ENCODE assay signal across 22 mouse cellular contexts in genomic region chr11:76459489-76459888, GRCm38 (mm10). TPM values are rescaled to one million over a fixed set of nuclear protein-coding genes. Genes with fewer than 3 reads are reported as not detected.
DNase-seq lines count a peak whose midpoint lies in the region; ATAC-seq and TF ChIP-seq lines count a peak whose summit lies in the region.
"Had no signal": no experiment of that assay in that cellular context is flagged by ENCODE, and none has a peak within 500 bp of the region (broad histone marks: within the 10 kb centered on the region; RNA-seq: fewer than 3 reads in every experiment).

No protein-coding gene starts in this region.

- 68% methylated on average over 3 of the region's 3 CpGs for WGBS in hindbrain, postnatal 0 days
- 66% methylated on average over 3 of the region's 3 CpGs for WGBS in hindbrain, embryonic 11.5 days
- WGBS in lung, embryonic 14.5 days = 69% methylated on average over 3 of the region's 3 CpGs

- DNase-seq in hindbrain, postnatal 0 days (ENCODE audit: low spot score) = no peak
- no peak for DNase-seq in hindbrain, embryonic 11.5 days (ENCODE audit: low spot score)
- DNase-seq in lung, embryonic 14.5 days = no peak
- DNase-seq in lung, postnatal 4 days = no peak
- DNase-seq in thymus, postnatal 10 days (ENCODE audit: low spot score in 2 of 2) = no peak
- DNase-seq in adrenal gland, adult 8-10 months = no peak
- DNase-seq: adrenal gland, postnatal 10 days; cerebellum, adult 18-20 months; cerebellum, postnatal 10 days; embryo, embryonic 11 days; gastrocnemius, postnatal 36 days; heart, adult 18-20 months; heart, postnatal 10 days; heart, postnatal 4 days had no signal

- no peak for TF ChIP-seq EP300 in ES-Bruce4 (IDR thresholded peaks at IDR 0.05; ENCODE audit: insufficient read depth, low read depth, low read length)

- no peaks in the 10 kb centered on the region for H3K27me3 ChIP-seq in hindbrain, postnatal 0 days (ENCODE audit: insufficient read depth, low read length)
- H3K27me3 ChIP-seq in hindbrain, embryonic 11.5 days (ENCODE audit: control insufficient read depth, insufficient read depth, low read length) = no peaks in the 10 kb centered on the region
- H3K27me3 ChIP-seq in lung, embryonic 14.5 days (ENCODE audit: insufficient read depth, low read length) = no peaks in the 10 kb centered on the region
- no peaks in the 10 kb centered on the region for H3K27me3 ChIP-seq in ES-Bruce4 (ENCODE audit: control insufficient read depth, insufficient read depth, low read length, poor library complexity, severe bottlenecking)
- H3K27me3 ChIP-seq: embryonic facial prominence, embryonic 15.5 days; hindbrain, embryonic 13.5 days had no signal

- H3K9ac ChIP-seq in hindbrain, postnatal 0 days (replicated peaks; ENCODE audit: low read length) = no peak overlapping the region
- H3K9ac ChIP-seq in hindbrain, embryonic 11.5 days (ENCODE audit: low read depth, low read length) = no peak overlapping the region
- H3K9ac ChIP-seq in lung, embryonic 14.5 days = no peak overlapping the region
- no peak overlapping the region for H3K9ac ChIP-seq in ES-Bruce4 (ENCODE audit: low read depth, poor library complexity, severe bottlenecking)
- H3K9ac ChIP-seq: embryonic facial prominence, embryonic 15.5 days; hindbrain, embryonic 13.5 days had no signal

- ATAC-seq in hindbrain, postnatal 0 days = no peak
- no peak for ATAC-seq in hindbrain, embryonic 11.5 days (ENCODE audit: low FRiP score)
- ATAC-seq in lung, embryonic 14.5 days (ENCODE audit: insufficient read depth) = no peak
- ATAC-seq: forebrain, embryonic 16.5 days; intestine, embryonic 16.5 days had no signal

- H3K36me3 ChIP-seq in hindbrain, postnatal 0 days (ENCODE audit: insufficient read depth, low read length) = peaks cover 39% of the 10 kb centered on the region
- peaks cover 4% of the 10 kb centered on the region; the same call in 1 of the 2 replicates for H3K36me3 ChIP-seq in hindbrain, embryonic 11.5 days (ENCODE audit: control insufficient read depth, insufficient read depth, low read length)
- H3K36me3 ChIP-seq in lung, embryonic 14.5 days (ENCODE audit: insufficient read depth) = peaks cover 47% of the 10 kb centered on the region
- peaks cover 5% of the 10 kb centered on the region for H3K36me3 ChIP-seq in ES-Bruce4 (ENCODE audit: control insufficient read depth, insufficient read depth, low read length, poor library complexity, severe bottlenecking)
- H3K36me3 ChIP-seq: G1E had no signal

- peak; percentile 33 for TF ChIP-seq CTCF in hindbrain, postnatal 0 days (IDR thresholded peaks at IDR 0.05; ENCODE audit: low read depth)
- peak; percentile 35 for TF ChIP-seq CTCF in lung, embryonic 14.5 days (IDR thresholded peaks at IDR 0.05; ENCODE audit: low read depth)
- TF ChIP-seq CTCF in ES-Bruce4 (IDR thresholded peaks at IDR 0.05; ENCODE audit: low read depth, low read length) = peak; percentile 21
- 0 out of 2 replicates have a peak, but pooled peaks have one; percentile 3 for TF ChIP-seq CTCF in cortical plate, adult 2 months (IDR thresholded peaks at IDR 0.05; ENCODE audit: extremely low read depth, insufficient read depth, low read length)

- H3K4me3 ChIP-seq in hindbrain, postnatal 0 days (ENCODE audit: low read length) = no peak overlapping the region
- H3K4me3 ChIP-seq in hindbrain, embryonic 11.5 days (ENCODE audit: low read depth, low read length) = no peak overlapping the region
- no peak overlapping the region for H3K4me3 ChIP-seq in lung, embryonic 14.5 days (ENCODE audit: low read depth, low read length)
- H3K4me3 ChIP-seq in ES-Bruce4 (ENCODE audit: low read depth, low read length) = no peak overlapping the region
- H3K4me3 ChIP-seq in cortical plate, adult 2 months (ENCODE audit: insufficient read depth, low read length) = no peak overlapping the region
- H3K4me3 ChIP-seq: embryonic facial prominence, embryonic 15.5 days; heart, embryonic 10.5 days; hindbrain, embryonic 13.5 days had no signal

- H3K4me1 ChIP-seq in hindbrain, postnatal 0 days (ENCODE audit: insufficient read depth, low read length) = peaks cover 11% of the 10 kb centered on the region
- 0 out of 2 replicates have a peak, but pooled peaks cover 6% of the 10 kb centered on the region for H3K4me1 ChIP-seq in hindbrain, embryonic 11.5 days (replicated peaks; ENCODE audit: control insufficient read depth, insufficient read depth, low read length)
- H3K4me1 ChIP-seq in lung, embryonic 14.5 days (ENCODE audit: insufficient read depth) = no peaks in the 10 kb centered on the region
- peaks cover 6% of the 10 kb centered on the region for H3K4me1 ChIP-seq in ES-Bruce4 (ENCODE audit: control insufficient read depth, insufficient read depth, low read length)
- H3K4me1 ChIP-seq in cortical plate, adult 2 months (ENCODE audit: control insufficient read depth, insufficient read depth, low read length) = peaks cover 8% of the 10 kb centered on the region

- no peak overlapping the region for H3K27ac ChIP-seq in hindbrain, postnatal 0 days
- no peak overlapping the region for H3K27ac ChIP-seq in hindbrain, embryonic 11.5 days (ENCODE audit: low read depth, low read length)
- no peak overlapping the region for H3K27ac ChIP-seq in lung, embryonic 14.5 days (ENCODE audit: low read depth)
- no peak overlapping the region for H3K27ac ChIP-seq in ES-Bruce4 (ENCODE audit: insufficient read depth, low read length)
- H3K27ac ChIP-seq in cortical plate, adult 2 months (ENCODE audit: insufficient read depth, low read length) = no peak overlapping the region
- H3K27ac ChIP-seq: embryonic facial prominence, embryonic 15.5 days; heart, embryonic 10.5 days; hindbrain, embryonic 13.5 days had no signal

- no peak overlapping the region for H3K4me2 ChIP-seq in hindbrain, postnatal 0 days (ENCODE audit: low read depth, low read length)
- H3K4me2 ChIP-seq in hindbrain, embryonic 11.5 days (replicated peaks; ENCODE audit: low read depth, low read length) = no peak overlapping the region
- no peak overlapping the region for H3K4me2 ChIP-seq in lung, embryonic 14.5 days
- H3K4me2 ChIP-seq: embryonic facial prominence, embryonic 15.5 days; hindbrain, embryonic 13.5 days had no signal

- TF ChIP-seq POLR2A in ES-Bruce4 (IDR thresholded peaks at IDR 0.05; ENCODE audit: insufficient read depth, low read length) = no peak
- TF ChIP-seq POLR2A in cortical plate, adult 2 months (IDR thresholded peaks at IDR 0.05; ENCODE audit: extremely low read depth, insufficient read depth, low read length) = no peak

- no peaks in the 10 kb centered on the region for H3K9me3 ChIP-seq in hindbrain, postnatal 0 days (ENCODE audit: low read length)
- no peaks in the 10 kb centered on the region for H3K9me3 ChIP-seq in hindbrain, embryonic 11.5 days (ENCODE audit: control insufficient read depth, low read length)
- no peaks in the 10 kb centered on the region for H3K9me3 ChIP-seq in lung, embryonic 14.5 days (ENCODE audit: low read depth, low read length)
- no peaks in the 10 kb centered on the region for H3K9me3 ChIP-seq in ES-Bruce4 (replicated peaks; ENCODE audit: control insufficient read depth, insufficient read depth, low read length, poor library complexity, severe bottlenecking)
- H3K9me3 ChIP-seq: embryonic facial prominence, embryonic 15.5 days; G1E; heart, embryonic 10.5 days; hindbrain, embryonic 13.5 days had no signal

RNA-seq across cellular contexts. Expression of gene Timm22, which starts 52.7 kb away (rescaled TPM):
- total RNA-seq in hindbrain, postnatal 0 days (2014; rRNA removed) = 49.8 and 112 TPM in 2 replicates
- 104 and 106 TPM in 2 replicates for polyA plus RNA-seq in hindbrain, postnatal 0 days (2015; fragmentation: Nextera tagmentation; extraction: Ambion mirVana)
- 113 and 116 TPM in 2 replicates for polyA plus RNA-seq in hindbrain, embryonic 11.5 days (2014; fragmentation: Nextera tagmentation; extraction: Ambion mirVana)
- polyA plus RNA-seq in lung, embryonic 14.5 days (2014; fragmentation: Nextera tagmentation; extraction: Ambion mirVana) = 120 and 127 TPM in 2 replicates
- 16.9 and 19.1 TPM in 2 replicates for polyA plus RNA-seq in ES-Bruce4 (2011; ENCODE audit: insufficient read depth, insufficient read length, low read depth, missing spikeins)
- polyA plus RNA-seq in cortical plate, adult 2 months (2012; rRNA removed) = 28.3 and 28.7 TPM in 2 replicates
- total RNA-seq in adrenal gland, adult 8-10 months (2022) = 10 to 100 TPM; 47.6 to 64.2 (median 56.4) TPM
